27 mouse cellular contexts compared by ENCODE assay signal in genomic region chr1:75136293-75136692, GRCm38 (mm10). TPM values are rescaled to one million over a fixed set of nuclear protein-coding genes. Genes with fewer than 3 reads are reported as not detected.
DNase-seq lines count a peak whose midpoint lies in the region; ATAC-seq and TF ChIP-seq lines count a peak whose summit lies in the region.
"Had no signal": no experiment of that assay in that cellular context is flagged by ENCODE, and none has a peak within 500 bp of the region (broad histone marks: within the 10 kb centered on the region; RNA-seq: fewer than 3 reads in every experiment).

No protein-coding gene starts in this region.

- WGBS in heart, embryonic 12.5 days: 66% methylated on average over 6 of the region's 6 CpGs
- WGBS in liver, embryonic 15.5 days (ENCODE audit: insufficient replicate concordance): 21% methylated on average over 6 of the region's 6 CpGs

- 0 out of 2 replicates have a peak, but pooled peaks cover 3% of the 10 kb centered on the region for H3K27me3 ChIP-seq in heart, embryonic 12.5 days (replicated peaks)
- H3K27me3 ChIP-seq in MEL (ENCODE audit: control insufficient read depth in 1 of 2, insufficient read depth in 2 of 2, low read length in 2 of 2): no peaks in the 10 kb centered on the region
- no peaks in the 10 kb centered on the region for H3K27me3 ChIP-seq in liver, embryonic 15.5 days
- H3K27me3 ChIP-seq: embryonic facial prominence, embryonic 15.5 days; limb, embryonic 15.5 days had no signal

- H3K27ac ChIP-seq in heart, embryonic 12.5 days (ENCODE audit: poor library complexity, severe bottlenecking): 0 out of 2 replicates have a peak overlapping the region, but pooled peaks have one; percentile 26
- H3K27ac ChIP-seq in MEL (ENCODE audit: control insufficient read depth, low read depth, low read length): peak overlapping the region; percentile 90
- H3K27ac ChIP-seq in liver, embryonic 15.5 days (replicated peaks): peak overlapping the region; percentile 99
- H3K27ac ChIP-seq: embryonic facial prominence, embryonic 15.5 days; forebrain, embryonic 12.5 days; hindbrain, postnatal 0 days; limb, embryonic 15.5 days; stomach, postnatal 0 days had no signal

- H3K4me1 ChIP-seq in heart, embryonic 12.5 days (replicated peaks): peaks cover 11% of the 10 kb centered on the region
- peaks cover 14 to 44% of the 10 kb centered on the region in 2 experiments for H3K4me1 ChIP-seq in MEL (ENCODE audit: control insufficient read depth in 1 of 2, insufficient read depth in 2 of 2, low read length in 2 of 2)
- H3K4me1 ChIP-seq in liver, embryonic 15.5 days (replicated peaks): peaks cover 90% of the 10 kb centered on the region

- ATAC-seq in heart, embryonic 12.5 days (ENCODE audit: insufficient number of reproducible peaks, low FRiP score): no peak; the same call in 1 of the 2 replicates
- peak; percentile 37; the same call in 1 of the 2 replicates for ATAC-seq in erythroid progenitor cell, adult 5-6 weeks (replicated peaks; ENCODE audit: low FRiP score, poor library complexity, severe bottlenecking)
- ATAC-seq in liver, embryonic 15.5 days (ENCODE audit: insufficient read depth): peak; percentile 71
- ATAC-seq: hindbrain, postnatal 0 days; lung, postnatal 0 days had no signal

- no peak for TF ChIP-seq EP300 in MEL (IDR thresholded peaks at IDR 0.05; ENCODE audit: low read depth in 1 of 2, low read length in 2 of 2)

- no peak for DNase-seq in heart, postnatal 36 days
- DNase-seq in MEL (ENCODE audit: low read depth, low spot score): no peak
- DNase-seq in embryo, embryonic 10 days (ENCODE audit: low spot score): no peak
- no peak for DNase-seq in left cerebral cortex, postnatal 25 days (ENCODE audit: low spot score in 2 of 2)
- DNase-seq in layer of hippocampus, adult 9-10 months (ENCODE audit: low spot score): no peak
- DNase-seq: adrenal gland, adult 2 months; cerebellum, adult 8-10 months; gastrocnemius, postnatal 36 days; kidney, adult 9 months; kidney, postnatal 14 days; left cerebral cortex, postnatal 4 days; right cerebral cortex, postnatal 14 days; thymus, adult 2 months; thymus, postnatal 4 days had no signal

- intact Hi-C loops in heart, postnatal 36 days (cut with DNase I): no loop called here
- intact Hi-C loops in left cerebral cortex, postnatal 25 days (cut with DNase I): no loop called here

- peaks cover 17% of the 10 kb centered on the region for H3K79me2 ChIP-seq in MEL (ENCODE audit: control insufficient read depth, insufficient read depth, low read length, poor library complexity)

- no peak for TF ChIP-seq POLR2A in MEL (IDR thresholded peaks at IDR 0.05; ENCODE audit: control insufficient read depth in 1 of 2, insufficient read depth in 1 of 2, low read depth in 1 of 2, low read length in 2 of 2, poor library complexity in 1 of 2)

- H3K9ac ChIP-seq in heart, embryonic 12.5 days: no peak overlapping the region
- peak overlapping the region; percentile 48 for H3K9ac ChIP-seq in MEL (ENCODE audit: control insufficient read depth, low read depth, low read length, poor library complexity, severe bottlenecking)
- H3K9ac ChIP-seq in liver, embryonic 15.5 days: peak overlapping the region; percentile 56
- H3K9ac ChIP-seq: embryonic facial prominence, embryonic 15.5 days; forebrain, embryonic 12.5 days; limb, embryonic 15.5 days had no signal

- H3K4me3 ChIP-seq in heart, embryonic 12.5 days: no peak overlapping the region
- H3K4me3 ChIP-seq in MEL (ENCODE audit: control insufficient read depth in 1 of 2, insufficient read depth in 1 of 2, low read depth in 2 of 2, low read length in 2 of 2): no peak overlapping the region
- peak overlapping the region; percentile 37 for H3K4me3 ChIP-seq in liver, embryonic 15.5 days (replicated peaks)
- H3K4me3 ChIP-seq: embryonic facial prominence, embryonic 15.5 days; forebrain, embryonic 12.5 days; limb, embryonic 15.5 days had no signal

- no peaks in the 10 kb centered on the region for H3K9me3 ChIP-seq in heart, embryonic 12.5 days (replicated peaks)
- no peaks in the 10 kb centered on the region for H3K9me3 ChIP-seq in MEL (replicated peaks; ENCODE audit: insufficient read depth, low read length)
- H3K9me3 ChIP-seq in liver, embryonic 15.5 days (replicated peaks): no peaks in the 10 kb centered on the region
- H3K9me3 ChIP-seq: embryonic facial prominence, embryonic 15.5 days; forebrain, embryonic 12.5 days; limb, embryonic 15.5 days had no signal

- H3K36me3 ChIP-seq in heart, embryonic 12.5 days: peaks cover 46% of the 10 kb centered on the region
- H3K36me3 ChIP-seq in MEL (ENCODE audit: control insufficient read depth in 1 of 2, insufficient read depth in 2 of 2, low read length in 2 of 2): peaks cover 4 to 38% of the 10 kb centered on the region in 2 experiments; a peak in 3 of 4 replicates
- peaks cover 57% of the 10 kb centered on the region for H3K36me3 ChIP-seq in liver, embryonic 15.5 days (replicated peaks)

- TF ChIP-seq RAD21 in MEL (IDR thresholded peaks at IDR 0.05; ENCODE audit: low read depth, low read length): no peak

- TF ChIP-seq CTCF in MEL (IDR thresholded peaks at IDR 0.05 in 2 of 3, conservative IDR thresholded peaks at IDR 0.05 in 1 of 3; ENCODE audit: control insufficient read depth in 1 of 3, insufficient read depth in 1 of 3, low read depth in 2 of 3, low read length in 3 of 3, poor library complexity in 1 of 3, severe bottlenecking in 1 of 3): no peak

- no peak overlapping the region for H3K4me2 ChIP-seq in heart, embryonic 12.5 days
- peak overlapping the region; percentile 83 for H3K4me2 ChIP-seq in liver, embryonic 15.5 days
- H3K4me2 ChIP-seq: embryonic facial prominence, embryonic 15.5 days; forebrain, embryonic 12.5 days; limb, embryonic 15.5 days; midbrain, embryonic 11.5 days had no signal

TF ChIP-seq in MEL, 35 proteins besides CTCF, POLR2A, EP300 and RAD21 (continues in another document):
- no peak; the same call in 1 of the 2 replicates for TF ChIP-seq POLR2AphosphoS2 (IDR thresholded peaks at IDR 0.05; ENCODE audit: low read length)

RNA-seq across cellular contexts. Expression of gene Slc23a3, which starts 2.6 kb away (rescaled TPM):
- polyA plus RNA-seq in heart, embryonic 12.5 days (2016; fragmentation: Nextera tagmentation; extraction: Ambion mirVana): 0.21 and 0.22 TPM in 2 replicates
- under 1 TPM; 0.56 to 0.57 TPM for total RNA-seq in heart, postnatal 36 days (2021)
- 0.08 TPM in 1 of 2 replicates, not detected in the other for total RNA-seq in MEL (2012; rRNA removed)
- under 1 TPM in 1 of 2 experiments, not detected in 1; 0.15 TPM for polyA plus RNA-seq in MEL (2012; ENCODE audit: insufficient read depth in 1 of 2, insufficient read length in 2 of 2, low read depth in 1 of 2, low replicate concordance in 2 of 2, missing spikeins in 1 of 2)
- not detected in 2 replicates for total RNA-seq in erythroid progenitor cell, adult 5-6 weeks (2015; ENCODE audit: low replicate concordance)
- total RNA-seq in erythroid progenitor cell, adult 5-6 weeks (2017; ENCODE audit: low replicate concordance): not detected in 2 replicates
- 2.1 and 2.3 TPM in 2 replicates for polyA plus RNA-seq in liver, embryonic 15.5 days (2015; fragmentation: Nextera tagmentation; extraction: Ambion mirVana)
- 1 to 10 TPM; 1.3 to 1.9 TPM for total RNA-seq in left cerebral cortex, postnatal 25 days (2021)
- total RNA-seq: gastrocnemius, postnatal 36 days; hematopoietic stem cell, adult 5-6 weeks; hindbrain, postnatal 0 days; left cerebral cortex, postnatal 4 days; midbrain, postnatal 0 days; neutrophil, adult 5-6 weeks had no signal
- polyA plus RNA-seq: forebrain, embryonic 12.5 days; hindbrain, postnatal 0 days; midbrain, embryonic 11.5 days; midbrain, postnatal 0 days had no signal

RNA-seq across cellular contexts. Expression of gene Cnppd1, which starts 6.2 kb away (rescaled TPM):
- 39.9 and 41.1 TPM in 2 replicates for polyA plus RNA-seq in heart, embryonic 12.5 days (2016; fragmentation: Nextera tagmentation; extraction: Ambion mirVana)
- 10 to 100 TPM; 23.2 to 30.0 TPM for total RNA-seq in heart, postnatal 36 days (2021)
- 46.4 and 54.4 TPM in 2 replicates for total RNA-seq in MEL (2012; rRNA removed)
- polyA plus RNA-seq in MEL (2012; ENCODE audit: insufficient read depth in 1 of 2, insufficient read length in 2 of 2, low read depth in 1 of 2, low replicate concordance in 2 of 2, missing spikeins in 1 of 2): 100 to 1,000 TPM in 1 of 2 experiments, 10 to 100 TPM in 1; 70.1 to 314 TPM
- total RNA-seq in erythroid progenitor cell, adult 5-6 weeks (2015; ENCODE audit: low replicate concordance): 28.5 and 33.5 TPM in 2 replicates
- 66.4 and 76.2 TPM in 2 replicates for total RNA-seq in erythroid progenitor cell, adult 5-6 weeks (2017; ENCODE audit: low replicate concordance)
- 48.8 and 54.7 TPM in 2 replicates for polyA plus RNA-seq in liver, embryonic 15.5 days (2015; fragmentation: Nextera tagmentation; extraction: Ambion mirVana)
- 10 to 100 TPM; 32.6 to 34.0 TPM for total RNA-seq in left cerebral cortex, postnatal 25 days (2021)

RNA-seq across cellular contexts. Expression of gene Retreg2, which starts 6.3 kb away (rescaled TPM):
- 36.3 and 40.5 TPM in 2 replicates for polyA plus RNA-seq in heart, embryonic 12.5 days (2016; fragmentation: Nextera tagmentation; extraction: Ambion mirVana)
- 10 to 100 TPM; 22.2 to 23.5 TPM for total RNA-seq in heart, postnatal 36 days (2021)
- total RNA-seq in MEL (2012; rRNA removed): 37.1 and 38.1 TPM in 2 replicates
- 10 to 100 TPM in 1 of 2 experiments, not detected in 1; 59.2 TPM for polyA plus RNA-seq in MEL (2012; ENCODE audit: insufficient read depth in 1 of 2, insufficient read length in 2 of 2, low read depth in 1 of 2, low replicate concordance in 2 of 2, missing spikeins in 1 of 2)
- 145 and 163 TPM in 2 replicates for total RNA-seq in erythroid progenitor cell, adult 5-6 weeks (2015; ENCODE audit: low replicate concordance)
- 133 and 149 TPM in 2 replicates for total RNA-seq in erythroid progenitor cell, adult 5-6 weeks (2017; ENCODE audit: low replicate concordance)
- 55.8 and 59.7 TPM in 2 replicates for polyA plus RNA-seq in liver, embryonic 15.5 days (2015; fragmentation: Nextera tagmentation; extraction: Ambion mirVana)
- total RNA-seq in left cerebral cortex, postnatal 25 days (2021): 100 to 1,000 TPM; 190 to 200 TPM

RNA-seq across cellular contexts. Expression of gene Nhej1, which starts 11.3 kb away (rescaled TPM):
- polyA plus RNA-seq in heart, embryonic 12.5 days (2016; fragmentation: Nextera tagmentation; extraction: Ambion mirVana): 6.0 and 6.9 TPM in 2 replicates
- 1 to 10 TPM; 4.5 TPM for total RNA-seq in heart, postnatal 36 days (2021)
- total RNA-seq in MEL (2012; rRNA removed): 1.7 and 2.1 TPM in 2 replicates
- 1 to 10 TPM in 1 of 2 experiments, not detected in 1; 5.2 TPM for polyA plus RNA-seq in MEL (2012; ENCODE audit: insufficient read depth in 1 of 2, insufficient read length in 2 of 2, low read depth in 1 of 2, low replicate concordance in 2 of 2, missing spikeins in 1 of 2)
- total RNA-seq in erythroid progenitor cell, adult 5-6 weeks (2015; ENCODE audit: low replicate concordance): 5.8 and 12.2 TPM in 2 replicates
- 10.5 and 11.0 TPM in 2 replicates for total RNA-seq in erythroid progenitor cell, adult 5-6 weeks (2017; ENCODE audit: low replicate concordance)
- 5.8 and 6.2 TPM in 2 replicates for polyA plus RNA-seq in liver, embryonic 15.5 days (2015; fragmentation: Nextera tagmentation; extraction: Ambion mirVana)
- total RNA-seq in left cerebral cortex, postnatal 25 days (2021): 1 to 10 TPM; 2.7 to 3.0 TPM

RNA-seq across cellular contexts. Expression of gene Zfand2b, which starts 32.2 kb away (rescaled TPM):
- 26.1 and 26.7 TPM in 2 replicates for polyA plus RNA-seq in heart, embryonic 12.5 days (2016; fragmentation: Nextera tagmentation; extraction: Ambion mirVana)
- total RNA-seq in heart, postnatal 36 days (2021): 10 to 100 TPM; 14.9 to 17.6 TPM
- total RNA-seq in MEL (2012; rRNA removed): 14.4 and 15.0 TPM in 2 replicates
- polyA plus RNA-seq in MEL (2012; ENCODE audit: insufficient read depth in 1 of 2, insufficient read length in 2 of 2, low read depth in 1 of 2, low replicate concordance in 2 of 2, missing spikeins in 1 of 2): 10 to 100 TPM in 1 of 2 experiments, not detected in 1; 18.3 TPM
- 43.6 and 75.0 TPM in 2 replicates for total RNA-seq in erythroid progenitor cell, adult 5-6 weeks (2015; ENCODE audit: low replicate concordance)
- total RNA-seq in erythroid progenitor cell, adult 5-6 weeks (2017; ENCODE audit: low replicate concordance): 54.6 and 69.4 TPM in 2 replicates
- polyA plus RNA-seq in liver, embryonic 15.5 days (2015; fragmentation: Nextera tagmentation; extraction: Ambion mirVana): 43.4 and 44.5 TPM in 2 replicates
- 10 to 100 TPM; 23.6 to 24.1 TPM for total RNA-seq in left cerebral cortex, postnatal 25 days (2021)

Comparison
In these comparisons a context has a peak if more than half of its experiments do, and no peak if none do; other contexts are left out.
1. H3K27ac ChIP-seq: peak in every context shown above with its lines; median percentile 99 in liver, embryonic 15.5 days; 90 in MEL; 26 in heart, embryonic 12.5 days.